Mouse (Mus musculus): ENCODE data around the gene Man1a2.

DNA sequence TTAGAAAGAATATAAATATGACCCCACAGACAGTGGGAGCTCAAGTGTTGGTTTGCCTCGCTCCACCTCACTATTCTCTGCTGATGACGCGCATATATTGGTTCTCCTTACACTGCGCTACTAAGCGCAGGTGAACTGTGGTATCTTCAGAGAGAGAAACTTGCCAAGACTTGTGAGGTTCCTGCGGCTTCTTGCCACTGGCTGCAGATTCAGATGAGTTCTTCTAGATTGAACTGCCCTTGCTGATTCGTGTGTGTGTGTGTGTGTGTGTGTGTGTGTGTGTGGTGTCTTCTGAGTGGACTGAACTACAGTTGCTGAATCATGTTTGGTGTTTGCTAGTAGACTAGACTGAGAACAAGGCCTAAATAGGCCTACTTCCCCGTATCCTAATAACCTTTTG, 43.7 kb downstream of the Man1a2 start:
- no peak for TF ChIP-seq CTCF (IDR thresholded peaks at IDR 0.05; ENCODE audit: extremely low read depth, insufficient read depth, low read length)
- TF ChIP-seq POLR2A (IDR thresholded peaks at IDR 0.05; ENCODE audit: extremely low read depth, insufficient read depth, low read length) = no peak

All from cortical plate, adult 2 months (tissue).